Mouse (Mus musculus) heart, adult 11 months (tissue): ENCODE measurements at regions not wholly inside any gene's neighbourhood (a gene's known extent, or its start where the extent isn't known, plus 50 kb on each side); places are given as distances from the start of the nearest gene placed in this dataset.
A peak's percentile ranks its signal among the peaks of the same experiment; 100 is the strongest.

ENCODE experiments used
- DNase-seq: peaks from one replicate; pipeline ENCODE4 v3.0.0; 2022

- DNase-seq, result peak; percentile 54
Observed at GRCm38 (mm10) chr1:193672681-193673080, 302.6 kb upstream of the Camk1g start.

GRCm38 (mm10) chr1:193671816-193672254, 301.7 kb upstream of the Camk1g start:
- DNase-seq, result peak; percentile 65

GRCm38 (mm10) chr1:193671046-193671445, 300.9 kb upstream of the Camk1g start:
- no peak for DNase-seq

- DNase-seq, result no peak
Observed at GRCm38 (mm10) chr1:193670008-193670407, 299.9 kb upstream of the Camk1g start.

GRCm38 (mm10) chr1:193668841-193669240, 298.7 kb upstream of the Camk1g start:
- DNase-seq, result peak; percentile 94

- peak; percentile 97 for DNase-seq
Observed at GRCm38 (mm10) chr1:193665854-193666253, 295.8 kb upstream of the Camk1g start.

- DNase-seq, result no peak
Observed at GRCm38 (mm10) chr1:193664569-193664968, 294.5 kb upstream of the Camk1g start.

- peak; percentile 43 for DNase-seq
Observed at GRCm38 (mm10) chr1:193663587-193663986, 293.5 kb upstream of the Camk1g start.

GRCm38 (mm10) chr1:193662166-193662890, 292.2 kb upstream of the Camk1g start:
- peak; percentile 52 for DNase-seq

GRCm38 (mm10) chr1:193661377-193661776, 291.3 kb upstream of the Camk1g start:
- peak; percentile 43 for DNase-seq

GRCm38 (mm10) chr1:193655076-193655677, 285.1 kb upstream of the Camk1g start:
- DNase-seq, result peak; percentile 89

GRCm38 (mm10) chr1:193650275-193650674, 280.2 kb upstream of the Camk1g start:
- peak; percentile 24 for DNase-seq

- DNase-seq, result no peak
Observed at GRCm38 (mm10) chr1:193649400-193649799, 279.3 kb upstream of the Camk1g start.

GRCm38 (mm10) chr1:193647371-193648270, 277.5 kb upstream of the Camk1g start:
- peak; percentile 4 for DNase-seq

GRCm38 (mm10) chr1:193644506-193644905, 274.4 kb upstream of the Camk1g start:
- peak; percentile 73 for DNase-seq

GRCm38 (mm10) chr1:193636451-193636850, 266.4 kb upstream of the Camk1g start:
- no peak for DNase-seq

- no peak for DNase-seq
Observed at GRCm38 (mm10) chr1:193632115-193632514, 262.0 kb upstream of the Camk1g start.

- DNase-seq, result peak; percentile 93
Observed at GRCm38 (mm10) chr1:193629887-193630286, 259.8 kb upstream of the Camk1g start.

GRCm38 (mm10) chr1:193626924-193627849, 257.1 kb upstream of the Camk1g start:
- DNase-seq, result peak; percentile 90

GRCm38 (mm10) chr1:193625101-193625956, 255.2 kb upstream of the Camk1g start:
- no peak for DNase-seq

GRCm38 (mm10) chr1:193623571-193623970, 253.5 kb upstream of the Camk1g start:
- no peak for DNase-seq
